Mouse (Mus musculus) cortical plate, adult 2 months (tissue): ENCODE data around the gene Fxn. TPM values are rescaled to one million over a fixed set of nuclear protein-coding genes. Genes with fewer than 3 reads are reported as not detected.

Experiments
- H3K27ac ChIP-seq: fragments of 200-500 bp; 2 replicates; pipeline ENCODE4 v1.5.1; 2012; ENCODE audit warnings: low read length, control low read depth, inconsistent platforms; ENCODE audit not compliant: insufficient read depth
- H3K4me1 ChIP-seq: fragments of 200-500 bp; 2 replicates; pipeline ENCODE4 v1.6.1; 2011; ENCODE audit warnings: low read length; ENCODE audit not compliant: control insufficient read depth, insufficient read depth
- H3K4me3 ChIP-seq: fragments of 200-500 bp; 2 replicates; pipeline ENCODE4 v1.5.1; 2011; ENCODE audit warnings: mild to moderate bottlenecking, low read length, control low read depth; ENCODE audit not compliant: insufficient read depth
- CTCF ChIP-seq: fragments of 200-500 bp; IDR thresholded peaks from 2 replicates; pipeline ENCODE4 v1.5.1; 2011; ENCODE audit warnings: mild to moderate bottlenecking, control low read depth, low read length; ENCODE audit not compliant: insufficient read depth; ENCODE audit errors: extremely low read depth
- POLR2A ChIP-seq: fragments of 200-500 bp; IDR thresholded peaks from 2 replicates; pipeline ENCODE4 v1.6.1; 2011; ENCODE audit warnings: mild to moderate bottlenecking, low read length, control low read depth; ENCODE audit not compliant: insufficient read depth; ENCODE audit errors: extremely low read depth
- polyA plus RNA-seq: library from polyadenylated mRNA; depleted of rRNA; stranded (reverse); fragments of >200 nt; gene quantifications from 2 replicates; pipeline ENCODE4 v1.2.3, GENCODE M21; 2012

Gene Fxn
- polyA plus RNA-seq, 1 experiment, result 9.4 TPM

DNA sequence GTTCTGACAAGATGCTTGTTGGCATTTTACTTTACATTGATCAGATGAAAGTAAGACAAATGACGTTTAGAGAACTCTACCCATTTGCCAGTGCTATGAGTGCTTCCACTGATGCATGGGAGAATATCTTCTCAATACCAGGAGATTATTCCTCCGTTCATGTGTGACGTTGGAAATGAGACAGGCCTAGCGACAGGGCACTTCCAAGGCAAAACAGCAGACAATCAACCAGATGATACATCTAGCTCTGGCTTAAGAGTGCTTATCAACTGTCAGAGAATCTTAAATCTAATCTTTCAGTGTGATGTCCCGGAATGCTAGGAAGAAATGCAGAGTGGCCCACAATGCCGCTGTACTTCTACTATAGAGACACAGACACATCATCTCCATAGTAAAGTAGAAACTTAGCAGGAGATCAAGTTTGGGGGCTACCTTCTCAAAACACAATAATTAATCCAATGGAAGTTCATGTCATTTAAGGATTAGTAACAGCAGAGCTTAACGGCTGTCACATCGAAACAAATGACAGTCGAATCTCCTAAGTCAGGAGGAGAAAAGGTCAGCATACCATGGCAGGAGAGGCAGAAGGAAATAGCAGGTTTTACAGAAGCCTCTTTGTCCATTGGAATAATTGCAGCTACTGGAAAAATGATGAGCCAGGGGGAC is 35.8 kb upstream of the Fxn start:
- TF ChIP-seq CTCF, result no peak
- TF ChIP-seq POLR2A, result no peak
- no peak overlapping the region for H3K4me3 ChIP-seq
- no peaks in the 10 kb centered on the region for H3K4me1 ChIP-seq
- H3K27ac ChIP-seq, result no peak overlapping the region

DNA sequence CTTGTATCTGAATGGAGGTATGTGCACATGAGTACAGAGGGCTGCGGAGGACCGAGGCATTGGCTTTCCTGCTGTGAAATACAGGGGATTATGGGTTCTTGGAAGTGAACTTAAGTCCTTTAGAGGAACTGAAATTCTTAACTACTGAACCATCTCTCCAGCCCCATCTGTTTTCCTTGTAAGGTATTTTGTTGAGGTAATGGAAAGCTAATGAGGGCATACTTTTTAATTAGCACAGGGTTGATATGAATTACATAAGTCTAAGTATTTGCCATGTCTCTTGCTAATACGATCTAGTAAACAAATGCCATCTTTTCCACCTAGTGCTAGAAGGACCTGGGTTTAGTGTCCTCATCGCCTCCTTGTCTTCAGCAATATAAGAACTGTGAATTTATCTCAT is 34.8 kb upstream of the Fxn start:
- Histone ChIP-seq H3K4me1 (no peaks in the 10 kb centered on the region), H3K27ac (no peak overlapping the region), H3K4me3 (no peak overlapping the region)
- TF ChIP-seq POLR2A (no peak), CTCF (no peak)

DNA sequence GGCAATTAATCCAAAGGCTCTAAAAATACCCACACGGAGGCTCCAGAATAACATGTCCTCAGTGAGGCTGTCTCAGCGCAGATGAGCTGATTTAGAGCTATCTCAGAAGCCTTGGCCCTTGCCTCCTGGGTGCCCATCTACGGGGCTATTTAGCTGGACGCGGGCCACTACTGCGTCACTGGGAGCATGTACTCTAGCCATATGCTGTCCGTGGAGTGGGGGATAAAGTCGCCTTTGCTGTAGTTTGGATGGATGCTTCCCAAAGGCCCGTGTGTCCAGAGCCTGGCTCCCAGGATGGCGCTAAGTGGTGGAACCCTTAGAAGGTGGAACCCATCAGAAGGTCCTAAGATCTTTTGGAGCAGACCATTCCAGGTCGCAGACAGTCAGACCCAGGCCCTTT is 34.3 kb upstream of the Fxn start:
- TF ChIP-seq CTCF (no peak), POLR2A (no peak)

DNA sequence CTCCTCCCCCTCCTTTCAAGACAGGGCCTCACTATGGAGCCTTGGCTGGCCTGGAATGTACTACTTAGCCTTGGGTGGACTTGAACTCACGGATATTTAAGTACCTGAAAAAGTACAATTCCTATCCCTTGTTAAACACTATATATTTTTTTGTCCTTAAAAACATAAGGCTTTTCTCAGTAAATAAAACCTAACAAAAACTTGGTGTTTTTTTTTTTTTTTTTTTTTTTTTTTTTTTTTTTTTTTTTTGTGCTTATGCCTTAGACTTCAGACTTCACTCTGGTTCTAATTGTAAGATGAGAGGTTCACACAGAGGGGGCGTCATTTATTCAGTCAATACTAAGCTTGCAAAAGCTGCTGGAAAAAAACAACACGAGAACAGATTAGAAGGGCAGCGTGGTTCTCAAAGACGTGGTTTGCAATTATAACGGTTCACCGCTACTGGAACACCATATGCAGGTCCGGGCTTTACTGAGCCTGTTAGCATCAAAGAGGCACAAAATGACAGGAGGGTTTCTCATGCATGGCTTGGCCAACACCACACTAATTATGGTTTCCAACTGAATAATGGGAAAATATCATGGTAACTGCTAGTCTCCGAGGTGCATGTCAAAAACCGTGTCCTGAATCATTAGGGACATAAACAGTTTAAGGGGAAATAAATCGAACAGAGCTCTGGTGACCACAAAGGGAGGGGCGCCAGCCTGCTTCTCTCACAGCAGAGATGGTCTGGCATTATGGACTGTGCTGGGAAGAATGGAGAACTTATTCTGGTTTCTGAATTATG is 32.3 kb upstream of the Fxn start:
- H3K4me3 ChIP-seq, result no peak overlapping the region
- H3K27ac ChIP-seq, result no peak overlapping the region
- no peak for TF ChIP-seq POLR2A
- TF ChIP-seq CTCF, result no peak
- H3K4me1 ChIP-seq, result no peaks in the 10 kb centered on the region; the same call in 1 of the 2 replicates

More for the DNA sequence above, 34.3 kb upstream of the Fxn start:
- Histone ChIP-seq H3K4me1 (no peaks in the 10 kb centered on the region), H3K27ac (no peak overlapping the region), H3K4me3 (no peak overlapping the region)

DNA sequence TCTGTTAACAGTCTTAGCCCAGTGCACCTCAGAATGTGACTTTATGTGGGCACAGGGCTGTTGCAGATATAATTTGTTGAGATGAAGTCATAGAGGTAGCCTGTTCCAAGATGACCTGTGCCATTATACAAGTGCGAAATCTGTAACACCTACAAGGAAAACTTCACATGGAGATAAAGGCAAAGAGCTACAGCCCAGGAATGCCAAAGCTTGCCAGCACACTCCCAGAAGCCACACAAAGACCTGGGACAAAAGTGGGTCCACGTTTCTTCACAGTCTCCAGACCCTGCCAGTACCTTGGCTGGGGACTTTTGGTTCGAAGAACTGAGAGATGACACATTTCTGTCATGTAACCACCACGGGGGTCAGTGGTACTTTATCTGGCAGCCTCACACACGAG is 31.6 kb upstream of the Fxn start:
- TF ChIP-seq CTCF, result no peak
- TF ChIP-seq POLR2A, result no peak

DNA sequence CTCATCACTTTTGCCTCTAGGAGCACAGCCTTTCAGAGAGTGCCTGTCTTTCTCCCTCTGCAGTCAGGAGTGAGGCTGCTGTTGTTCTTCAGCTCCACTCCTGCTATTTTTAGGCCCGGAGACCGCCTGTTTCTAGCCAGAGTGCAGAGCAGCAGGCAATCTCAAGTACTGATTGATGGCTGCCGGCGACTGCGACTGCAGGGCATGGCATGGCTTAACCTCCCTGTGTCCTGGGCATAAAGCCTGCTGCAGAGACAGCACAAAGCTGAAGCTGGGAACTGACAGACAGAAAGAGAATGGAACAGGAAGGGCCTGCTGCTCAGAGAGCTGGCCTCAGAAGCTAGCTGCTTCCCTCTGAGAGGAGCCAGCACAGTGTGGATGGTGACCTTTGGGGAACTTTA is 27.9 kb upstream of the Fxn start:
- Histone ChIP-seq H3K4me3 (no peak overlapping the region), H3K4me1 (no peaks in the 10 kb centered on the region; the same call in 1 of the 2 replicates), H3K27ac (0 out of 2 replicates have a peak overlapping the region, but pooled peaks have one; percentile 5)
- TF ChIP-seq CTCF (no peak), POLR2A (no peak)

More for the DNA sequence above, 31.6 kb upstream of the Fxn start:
- H3K4me1 ChIP-seq, result no peaks in the 10 kb centered on the region; the same call in 1 of the 2 replicates
- H3K4me3 ChIP-seq, result no peak overlapping the region
- no peak overlapping the region for H3K27ac ChIP-seq

DNA sequence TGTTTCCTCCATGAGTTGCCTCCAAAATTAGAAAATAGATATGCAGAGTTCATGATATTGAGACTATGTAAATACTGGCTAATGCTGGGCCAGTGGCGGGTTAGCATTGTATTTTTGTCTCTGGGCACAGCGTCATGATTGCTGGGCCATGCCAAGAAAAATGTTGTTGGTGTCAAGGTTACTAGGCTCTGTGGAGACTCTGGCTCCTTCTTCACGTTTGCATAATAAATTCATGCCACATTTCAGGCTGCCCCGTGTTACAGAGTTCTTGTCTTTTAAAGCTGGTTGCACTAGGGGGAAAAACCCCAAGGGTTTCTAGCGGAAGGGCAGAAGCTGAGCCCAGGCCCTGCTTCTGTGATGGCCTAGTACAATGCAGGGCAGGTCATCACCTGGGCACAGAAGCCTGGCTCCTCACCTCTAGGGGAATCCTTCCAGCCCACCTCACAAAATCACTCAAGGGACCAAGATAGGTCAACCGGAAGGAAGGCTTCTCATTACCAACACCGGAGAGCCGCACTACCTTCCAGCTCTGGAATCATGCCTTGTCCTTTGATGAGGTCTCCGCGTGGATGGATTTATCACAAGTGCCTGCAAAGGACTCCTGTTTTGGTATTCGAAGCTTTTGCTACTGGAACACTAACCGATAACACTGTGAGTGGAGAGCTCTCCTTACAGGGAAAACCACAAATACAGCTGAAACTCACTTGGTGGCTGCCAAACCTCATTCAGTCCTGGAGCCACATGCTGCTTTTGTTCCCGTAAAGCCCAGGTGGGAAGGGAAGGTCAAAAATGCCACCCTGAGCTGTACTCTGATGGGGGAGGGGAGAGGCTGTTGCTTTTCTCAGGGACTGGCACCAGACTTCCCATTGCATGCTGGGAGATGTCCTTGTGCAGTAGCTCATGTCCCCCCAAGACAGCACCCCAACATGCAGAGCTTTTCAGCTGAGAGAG is 27.1 kb upstream of the Fxn start:
- Histone ChIP-seq H3K4me1 (no peaks in the 10 kb centered on the region; the same call in 1 of the 2 replicates), H3K27ac (no peak overlapping the region), H3K4me3 (no peak overlapping the region)
- TF ChIP-seq POLR2A (no peak), CTCF (no peak)

DNA sequence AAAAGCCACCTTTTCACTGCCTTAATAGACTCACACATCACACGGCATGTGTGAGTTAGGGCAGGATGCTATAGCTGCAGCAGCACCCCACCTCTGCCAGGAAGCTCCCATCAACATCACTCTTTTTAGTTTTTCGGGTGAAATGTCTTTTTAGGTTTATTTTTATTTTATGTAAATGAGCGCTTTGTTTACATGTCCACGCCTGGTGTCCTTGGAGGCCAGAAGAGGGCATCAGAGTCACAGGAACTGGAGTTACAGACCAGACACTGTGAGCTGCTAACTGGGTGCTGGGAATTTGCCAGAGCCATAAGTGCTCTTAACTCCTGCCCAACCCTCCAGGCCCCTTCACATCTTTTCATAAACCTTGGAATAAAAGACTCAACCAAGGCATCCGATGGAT is 25.9 kb upstream of the Fxn start:
- TF ChIP-seq POLR2A (no peak), CTCF (no peak)
- Histone ChIP-seq H3K4me1 (no peaks in the 10 kb centered on the region; the same call in 1 of the 2 replicates), H3K4me3 (no peak overlapping the region), H3K27ac (no peak overlapping the region)

DNA sequence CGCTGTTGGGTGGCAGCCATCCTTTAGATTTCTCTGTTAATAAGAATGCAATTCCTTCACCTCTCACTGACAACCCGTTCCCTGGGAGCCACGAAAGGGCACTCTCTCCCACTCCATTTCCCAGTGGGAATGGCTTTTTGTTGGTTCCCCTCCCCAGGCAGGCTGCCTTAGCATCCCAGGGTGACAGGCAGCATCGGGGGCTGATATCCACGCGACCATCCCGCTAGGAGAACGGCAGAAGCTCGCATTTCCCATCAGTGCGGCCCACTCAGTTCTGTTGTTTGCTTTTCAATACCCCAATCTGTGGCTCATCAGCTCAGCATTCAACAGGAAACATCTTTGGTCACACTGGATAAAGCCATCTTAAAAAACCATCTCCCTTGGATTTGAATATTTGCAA is 21.8 kb upstream of the Fxn start:
- no peak overlapping the region for H3K4me3 ChIP-seq
- TF ChIP-seq POLR2A (no peak), CTCF (no peak)
- H3K4me1 ChIP-seq, result no peaks in the 10 kb centered on the region
- H3K27ac ChIP-seq, result no peak overlapping the region

DNA sequence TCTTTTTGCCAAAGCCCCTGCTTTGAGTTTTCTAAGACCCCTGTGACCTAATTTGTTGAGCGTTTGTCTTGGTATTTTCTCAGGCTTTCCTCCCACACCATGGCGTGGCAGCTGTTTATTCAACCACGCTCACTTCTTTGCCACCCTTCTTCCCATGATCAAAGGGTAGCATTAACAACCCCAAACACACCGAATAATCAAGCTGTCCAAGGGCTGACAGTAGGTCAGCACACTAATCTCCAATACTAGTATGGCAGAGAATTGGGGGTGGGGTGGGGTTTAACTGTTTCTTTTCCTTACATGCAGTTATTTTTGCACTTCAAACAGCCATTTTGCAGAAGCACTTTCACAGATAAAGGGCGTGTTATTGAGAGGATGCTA is 21.4 kb upstream of the Fxn start:
- H3K4me3 ChIP-seq, result no peak overlapping the region
- H3K27ac ChIP-seq, result no peak overlapping the region
- no peaks in the 10 kb centered on the region for H3K4me1 ChIP-seq
- TF ChIP-seq CTCF (no peak), POLR2A (no peak)
